In genomic region chr15:12824197-12824952, GRCm38 (mm10) we compare ENCODE assay signal across 7 mouse cellular contexts. TPM values are rescaled to one million over a fixed set of nuclear protein-coding genes. Genes with fewer than 3 reads are reported as not detected.
DNase-seq lines count a peak whose midpoint lies in the region; ATAC-seq and TF ChIP-seq lines count a peak whose summit lies in the region.

TSS of gene 6030458C11Rik (minus strand) at chr15:12824649.
TSS of gene Drosha (plus strand) at chr15:12824815.

- H3K27me3 ChIP-seq in embryonic facial prominence, embryonic 10.5 days (replicated peaks; ENCODE audit: low read depth, poor library complexity, severe bottlenecking), result no peaks in the 10 kb centered on the region
- no peaks in the 10 kb centered on the region for H3K27me3 ChIP-seq in intestine, postnatal 0 days (replicated peaks; ENCODE audit: control insufficient read depth, insufficient read depth, low read length)
- H3K27me3 ChIP-seq in midbrain, embryonic 12.5 days, result no peaks in the 10 kb centered on the region
- H3K27me3 ChIP-seq in small intestine, adult 2 months (ENCODE audit: control insufficient read depth, insufficient read depth, low read length), result no peaks in the 10 kb centered on the region

- peak within 1 kb of the TSS; percentile 74 for H3K9ac ChIP-seq in intestine, postnatal 0 days (ENCODE audit: low read depth, low read length)
- peak within 1 kb of the TSS; percentile 88 for H3K9ac ChIP-seq in midbrain, embryonic 12.5 days (replicated peaks)

- ATAC-seq in intestine, postnatal 0 days, result peak; percentile 100
- ATAC-seq in midbrain, embryonic 12.5 days (ENCODE audit: low FRiP score, low read depth), result peak; percentile 100

- peaks cover 30% of the 10 kb centered on the region for H3K4me1 ChIP-seq in embryonic facial prominence, embryonic 10.5 days
- H3K4me1 ChIP-seq in intestine, postnatal 0 days (replicated peaks; ENCODE audit: control insufficient read depth, insufficient read depth, low read length), result peaks cover 6% of the 10 kb centered on the region
- H3K4me1 ChIP-seq in midbrain, embryonic 12.5 days, result peaks cover 22% of the 10 kb centered on the region
- peaks cover 2% of the 10 kb centered on the region; the same call in 1 of the 2 replicates for H3K4me1 ChIP-seq in small intestine, adult 2 months (ENCODE audit: control insufficient read depth, insufficient read depth, insufficient read length, low read length)

- peaks cover 67% of the 10 kb centered on the region for H3K36me3 ChIP-seq in embryonic facial prominence, embryonic 10.5 days (replicated peaks)
- peaks cover 28% of the 10 kb centered on the region for H3K36me3 ChIP-seq in intestine, postnatal 0 days (ENCODE audit: control insufficient read depth, insufficient read depth)
- peaks cover 49% of the 10 kb centered on the region for H3K36me3 ChIP-seq in midbrain, embryonic 12.5 days
- H3K36me3 ChIP-seq in small intestine, adult 2 months (ENCODE audit: control insufficient read depth, insufficient read depth, low read length), result peaks cover 12% of the 10 kb centered on the region

- no peaks in the 10 kb centered on the region for H3K9me3 ChIP-seq in embryonic facial prominence, embryonic 10.5 days
- no peaks in the 10 kb centered on the region for H3K9me3 ChIP-seq in intestine, postnatal 0 days (ENCODE audit: control insufficient read depth)
- no peaks in the 10 kb centered on the region for H3K9me3 ChIP-seq in midbrain, embryonic 12.5 days

- peak within 1 kb of the TSS; percentile 91 for H3K4me2 ChIP-seq in intestine, postnatal 0 days (replicated peaks; ENCODE audit: low read depth)
- peak within 1 kb of the TSS; percentile 77 for H3K4me2 ChIP-seq in midbrain, embryonic 12.5 days (replicated peaks)

- intact Hi-C loops in left cerebral cortex, postnatal 4 days (cut with DNase I), result loop anchor here (10.0 kb wide), 1 partner anchor 840 kb away; no protein-coding TSS in a partner anchor

- peak within 1 kb of the TSS; percentile 99 for H3K27ac ChIP-seq in embryonic facial prominence, embryonic 10.5 days (replicated peaks)
- H3K27ac ChIP-seq in intestine, postnatal 0 days (ENCODE audit: low read depth, low read length), result peak within 1 kb of the TSS; percentile 60
- peak within 1 kb of the TSS; percentile 78 for H3K27ac ChIP-seq in midbrain, embryonic 12.5 days (replicated peaks)
- peak within 1 kb of the TSS; percentile 46 for H3K27ac ChIP-seq in small intestine, adult 2 months (ENCODE audit: insufficient read depth, low read depth, low read length)

- no peak for TF ChIP-seq CTCF in intestine, postnatal 0 days (IDR thresholded peaks at IDR 0.05; ENCODE audit: low read depth)
- no peak for TF ChIP-seq CTCF in small intestine, adult 2 months (IDR thresholded peaks at IDR 0.05; ENCODE audit: extremely low read depth, insufficient read length, insufficient replicate concordance, low read depth, low read length)

- TF ChIP-seq POLR2A in small intestine, adult 2 months (IDR thresholded peaks at IDR 0.05; ENCODE audit: low read depth, low read length), result peak; percentile 24; the same call in 1 of the 2 replicates

- peak within 1 kb of the TSS; percentile 92 for H3K4me3 ChIP-seq in embryonic facial prominence, embryonic 10.5 days
- peak within 1 kb of the TSS; percentile 70 for H3K4me3 ChIP-seq in intestine, postnatal 0 days (ENCODE audit: low read depth, low read length)
- H3K4me3 ChIP-seq in midbrain, embryonic 12.5 days, result peak within 1 kb of the TSS; percentile 92
- H3K4me3 ChIP-seq in small intestine, adult 2 months (ENCODE audit: low read depth, low read length), result peak within 1 kb of the TSS; percentile 97

- WGBS in embryonic facial prominence, embryonic 10.5 days, result under 1% methylated on average over 67 of the region's 67 CpGs
- under 1% methylated on average over 58 of the region's 67 CpGs for WGBS in intestine, postnatal 0 days
- WGBS in midbrain, embryonic 12.5 days, result under 1% methylated on average over 67 of the region's 67 CpGs
- under 1% methylated on average over 67 of the region's 67 CpGs for WGBS in small intestine, adult 2 months

- peak; percentile 99 for DNase-seq in adrenal gland, postnatal 10 days
- peak; percentile 96 for DNase-seq in embryonic facial prominence, embryonic 10.5 days (ENCODE audit: low spot score)
- peak; percentile 92 for DNase-seq in gonadal fat pad, adult 2 months (ENCODE audit: low read depth)
- peak; percentile 97 for DNase-seq in left cerebral cortex, postnatal 4 days

RNA-seq across cellular contexts. Expression of gene 6030458C11Rik, which starts in this region (rescaled TPM):
- 10 to 100 TPM; 13.8 to 15.4 TPM for total RNA-seq in adrenal gland, postnatal 10 days (2021)
- 49.5 and 50.5 TPM in 2 replicates for polyA plus RNA-seq in embryonic facial prominence, embryonic 10.5 days (2016; fragmentation: Nextera tagmentation; extraction: Ambion mirVana)
- 11.0 and 12.0 TPM in 2 replicates for polyA plus RNA-seq in gonadal fat pad, adult 2 months (2012; rRNA removed)
- 10.0 and 12.1 TPM in 2 replicates for polyA plus RNA-seq in intestine, postnatal 0 days (2015; fragmentation: Nextera tagmentation; extraction: Ambion mirVana)
- 10 to 100 TPM; 26.8 to 29.0 TPM for total RNA-seq in left cerebral cortex, postnatal 4 days (2021)
- 41.1 and 42.2 TPM in 2 replicates for polyA plus RNA-seq in midbrain, embryonic 12.5 days (2016; fragmentation: Nextera tagmentation; extraction: Ambion mirVana)
- 2.8 and 2.9 TPM in 2 replicates for polyA plus RNA-seq in small intestine, adult 2 months (2012; rRNA removed)

RNA-seq across cellular contexts. Expression of gene Drosha, which starts in this region (rescaled TPM):
- total RNA-seq in adrenal gland, postnatal 10 days (2021), result 10 to 100 TPM; 26.0 to 36.2 TPM
- 82.0 and 86.2 TPM in 2 replicates for polyA plus RNA-seq in embryonic facial prominence, embryonic 10.5 days (2016; fragmentation: Nextera tagmentation; extraction: Ambion mirVana)
- 11.3 and 15.2 TPM in 2 replicates for polyA plus RNA-seq in gonadal fat pad, adult 2 months (2012; rRNA removed)
- 8.4 and 8.9 TPM in 2 replicates for polyA plus RNA-seq in intestine, postnatal 0 days (2015; fragmentation: Nextera tagmentation; extraction: Ambion mirVana)
- total RNA-seq in left cerebral cortex, postnatal 4 days (2021), result 100 to 1,000 TPM; 111 to 114 TPM
- 71.3 and 73.2 TPM in 2 replicates for polyA plus RNA-seq in midbrain, embryonic 12.5 days (2016; fragmentation: Nextera tagmentation; extraction: Ambion mirVana)
- 5.3 and 9.9 TPM in 2 replicates for polyA plus RNA-seq in small intestine, adult 2 months (2012; rRNA removed)

Comparison
In these comparisons a context has a peak if more than half of its experiments do, and no peak if none do; other contexts are left out.
1. Peak in every context shown above with its lines: DNase-seq, ATAC-seq, H3K4me3 ChIP-seq and H3K27ac ChIP-seq.
2. H3K27ac ChIP-seq: peak in every context shown above with its lines; median percentile 99 in embryonic facial prominence, embryonic 10.5 days; 78 in midbrain, embryonic 12.5 days; 60 in intestine, postnatal 0 days; 46 in small intestine, adult 2 months.